Mouse (Mus musculus) limb, embryonic 10.5 days (tissue): Measurements from ENCODE around the gene Ak4. TPM values are rescaled to one million over a fixed set of nuclear protein-coding genes. Genes with fewer than 3 reads are reported as not detected.

Source experiments
- DNase-seq: peaks from one replicate; pipeline ENCODE4 v3.0.0-alpha.2; 2017; ENCODE audit warnings: low spot score
- H3K27ac ChIP-seq: fragments of 300-500 bp; sonication (generic); 2 replicates; pipeline ENCODE4 v1.5.1; 2016; ENCODE audit warnings: mild to moderate bottlenecking
- H3K27me3 ChIP-seq: fragments of 300-500 bp; sonication (generic); 2 replicates; pipeline ENCODE4 v1.6.1; 2016; ENCODE audit warnings: low read depth, mild to moderate bottlenecking; ENCODE audit not compliant: poor library complexity, severe bottlenecking
- H3K36me3 ChIP-seq: fragments of 300-500 bp; sonication (generic); 2 replicates; pipeline ENCODE4 v1.6.1; 2016; ENCODE audit warnings: mild to moderate bottlenecking, moderate library complexity
- H3K4me1 ChIP-seq: fragments of 300-500 bp; sonication (generic); 2 replicates; pipeline ENCODE4 v1.6.1; 2016
- H3K4me3 ChIP-seq: fragments of 300-500 bp; sonication (generic); 2 replicates; pipeline ENCODE4 v1.5.1; 2016; ENCODE audit warnings: mild to moderate bottlenecking, moderate library complexity
- H3K9me3 ChIP-seq: fragments of 300-500 bp; sonication (generic); replicated peaks from 2 replicates; pipeline ENCODE4 v1.6.1; 2016; ENCODE audit warnings: mild to moderate bottlenecking
- WGBS: fragments of 180-500 bp; shearing (Covaris S2); methylation state at CpG from one replicate; pipeline ENCODE4 v1.1.7; 2016; 5-methylcytosine and 5-hydroxymethylcytosine counted together
- polyA plus RNA-seq: library from polyadenylated mRNA; unstranded; fragments of >200 nt; fragmentation: Nextera tagmentation; extraction: Ambion mirVana; gene quantifications from 2 replicates; pipeline ENCODE4 v1.2.1, GENCODE M21; 2016

Gene Ak4
- polyA plus RNA-seq, 1 experiment from 2014 or later, result 15.0 TPM

GRCm38 (mm10) chr4:101449344-101449743, 30.3 kb downstream of the Ak4 start:
- 77% methylated on average over 7 of the region's 7 CpGs for WGBS
- Histone ChIP-seq H3K4me3 (no peak overlapping the region), H3K4me1 (peaks cover 5% of the 10 kb centered on the region; the same call in 1 of the 2 replicates), H3K9me3 (no peaks in the 10 kb centered on the region), H3K27ac (no peak overlapping the region), H3K27me3 (no peaks in the 10 kb centered on the region), H3K36me3 (peaks cover 22% of the 10 kb centered on the region; the same call in 1 of the 2 replicates)
- DNase-seq, result no peak

GRCm38 (mm10) chr4:101450150-101450780, 31.2 kb downstream of the Ak4 start:
- H3K27me3 ChIP-seq, result no peaks in the 10 kb centered on the region
- H3K4me1 ChIP-seq, result peaks cover 5% of the 10 kb centered on the region; the same call in 1 of the 2 replicates
- H3K9me3 ChIP-seq, result no peaks in the 10 kb centered on the region
- peaks cover 22% of the 10 kb centered on the region; the same call in 1 of the 2 replicates for H3K36me3 ChIP-seq
- WGBS, result 94% methylated on average over 20 of the region's 20 CpGs
- no peak for DNase-seq
- no peak overlapping the region for H3K4me3 ChIP-seq
- no peak overlapping the region for H3K27ac ChIP-seq

GRCm38 (mm10) chr4:101451089-101451488, 32.0 kb downstream of the Ak4 start:
- Histone ChIP-seq H3K27ac (no peak overlapping the region), H3K27me3 (no peaks in the 10 kb centered on the region), H3K36me3 (peaks cover 22% of the 10 kb centered on the region; the same call in 1 of the 2 replicates), H3K4me3 (no peak overlapping the region), H3K4me1 (peaks cover 5% of the 10 kb centered on the region; the same call in 1 of the 2 replicates), H3K9me3 (no peaks in the 10 kb centered on the region)
- no peak for DNase-seq
- 94% methylated on average over 4 of the region's 4 CpGs for WGBS

GRCm38 (mm10) chr4:101452829-101453228, 33.8 kb downstream of the Ak4 start:
- H3K4me3 ChIP-seq, result no peak overlapping the region
- no peaks in the 10 kb centered on the region for H3K9me3 ChIP-seq
- peaks cover 5% of the 10 kb centered on the region; the same call in 1 of the 2 replicates for H3K4me1 ChIP-seq
- no peak for DNase-seq
- WGBS, result 95% methylated on average over 9 of the region's 9 CpGs
- peaks cover 21% of the 10 kb centered on the region; the same call in 1 of the 2 replicates for H3K36me3 ChIP-seq
- H3K27me3 ChIP-seq, result no peaks in the 10 kb centered on the region
- H3K27ac ChIP-seq, result no peak overlapping the region

GRCm38 (mm10) chr4:101457176-101457575, 38.1 kb downstream of the Ak4 start:
- Histone ChIP-seq H3K4me1 (no peaks in the 10 kb centered on the region), H3K4me3 (no peak overlapping the region), H3K36me3 (peaks cover 17% of the 10 kb centered on the region), H3K27me3 (no peaks in the 10 kb centered on the region), H3K27ac (no peak overlapping the region), H3K9me3 (no peaks in the 10 kb centered on the region)
- WGBS, result 92% methylated on average over 8 of the region's 8 CpGs
- DNase-seq, result no peak

- WGBS, result 59% methylated on average over 2 of the region's 2 CpGs
- Histone ChIP-seq H3K27ac (no peak overlapping the region), H3K9me3 (no peaks in the 10 kb centered on the region), H3K4me3 (no peak overlapping the region), H3K4me1 (no peaks in the 10 kb centered on the region), H3K27me3 (no peaks in the 10 kb centered on the region), H3K36me3 (peaks cover 19% of the 10 kb centered on the region)
- peak; percentile 43 for DNase-seq
These were observed 39.3 kb downstream of the Ak4 start for GRCm38 (mm10) chr4:101458341-101458740.

- Histone ChIP-seq H3K9me3 (no peaks in the 10 kb centered on the region), H3K36me3 (peaks cover 19% of the 10 kb centered on the region), H3K4me1 (no peaks in the 10 kb centered on the region), H3K27ac (no peak overlapping the region), H3K4me3 (no peak overlapping the region), H3K27me3 (no peaks in the 10 kb centered on the region)
- 89% methylated on average over 4 of the region's 4 CpGs for WGBS
- no peak for DNase-seq
These were observed 40.3 kb downstream of the Ak4 start for GRCm38 (mm10) chr4:101459358-101459757.

- Histone ChIP-seq H3K27me3 (no peaks in the 10 kb centered on the region), H3K4me3 (no peak overlapping the region), H3K27ac (no peak overlapping the region), H3K9me3 (no peaks in the 10 kb centered on the region), H3K36me3 (peaks cover 26% of the 10 kb centered on the region), H3K4me1 (no peaks in the 10 kb centered on the region)
- DNase-seq, result no peak
- WGBS, result 89% methylated on average over 1 of the region's 1 CpGs
These were observed 41.0 kb downstream of the Ak4 start for GRCm38 (mm10) chr4:101460114-101460513.

GRCm38 (mm10) chr4:101462065-101462464, 43.0 kb downstream of the Ak4 start:
- no peaks in the 10 kb centered on the region for H3K9me3 ChIP-seq
- H3K4me3 ChIP-seq, result no peak overlapping the region
- no peaks in the 10 kb centered on the region for H3K4me1 ChIP-seq
- no peak for DNase-seq
- H3K27me3 ChIP-seq, result no peaks in the 10 kb centered on the region
- 90% methylated on average over 2 of the region's 2 CpGs for WGBS
- no peak overlapping the region for H3K27ac ChIP-seq
- peaks cover 27% of the 10 kb centered on the region for H3K36me3 ChIP-seq

- 84% methylated on average over 3 of the region's 3 CpGs for WGBS
These were observed 47.2 kb downstream of the Ak4 start for GRCm38 (mm10) chr4:101466264-101466663.

GRCm38 (mm10) chr4:101469242-101469641, 50.2 kb downstream of the Ak4 start:
- no peaks in the 10 kb centered on the region for H3K9me3 ChIP-seq

More at GRCm38 (mm10) chr4:101466264-101466663, 47.2 kb downstream of the Ak4 start:
- Histone ChIP-seq H3K4me3 (no peak overlapping the region), H3K27ac (no peak overlapping the region), H3K9me3 (no peaks in the 10 kb centered on the region), H3K4me1 (no peaks in the 10 kb centered on the region), H3K27me3 (no peaks in the 10 kb centered on the region), H3K36me3 (peaks cover 24% of the 10 kb centered on the region)
- no peak for DNase-seq

GRCm38 (mm10) chr4:101470543-101470942, 51.5 kb downstream of the Ak4 start:
- Histone ChIP-seq H3K9me3 (no peaks in the 10 kb centered on the region), H3K27ac (no peak overlapping the region), H3K4me3 (no peak overlapping the region), H3K4me1 (no peaks in the 10 kb centered on the region), H3K27me3 (no peaks in the 10 kb centered on the region), H3K36me3 (no peaks in the 10 kb centered on the region)
- no peak for DNase-seq
- 64% methylated on average over 5 of the region's 5 CpGs for WGBS

More at GRCm38 (mm10) chr4:101469242-101469641, 50.2 kb downstream of the Ak4 start:
- WGBS, result 92% methylated on average over 5 of the region's 5 CpGs
- DNase-seq, result no peak
- Histone ChIP-seq H3K27ac (no peak overlapping the region), H3K36me3 (0 out of 2 replicates have a peak, but pooled peaks cover 9% of the 10 kb centered on the region), H3K4me3 (no peak overlapping the region), H3K4me1 (no peaks in the 10 kb centered on the region), H3K27me3 (no peaks in the 10 kb centered on the region)

- Histone ChIP-seq H3K36me3 (no peaks in the 10 kb centered on the region), H3K4me3 (no peak overlapping the region), H3K9me3 (no peaks in the 10 kb centered on the region), H3K27me3 (no peaks in the 10 kb centered on the region), H3K27ac (no peak overlapping the region), H3K4me1 (no peaks in the 10 kb centered on the region)
- DNase-seq, result no peak
- 91% methylated on average over 3 of the region's 3 CpGs for WGBS
These were observed 53.7 kb downstream of the Ak4 start for GRCm38 (mm10) chr4:101472767-101473166.
